Mouse (Mus musculus): ENCODE measurements at regions not wholly inside any gene's neighbourhood (a gene's known extent, or its start where the extent isn't known, plus 50 kb on each side); places are given as distances from the start of the nearest gene placed in this dataset.

GRCm38 (mm10) chr10:92082111-92082510 is 640.1 kb downstream of the Nedd1 start:
- H3K4me3 ChIP-seq (ENCODE audit: control insufficient read depth in 1 of 2, insufficient read depth in 1 of 2, low read depth in 2 of 2, low read length in 2 of 2) = no peak overlapping the region
- H3K79me2 ChIP-seq (ENCODE audit: control insufficient read depth, insufficient read depth, low read length, poor library complexity) = no peaks in the 10 kb centered on the region

GRCm38 (mm10) chr10:92081199-92081598 is 641.0 kb downstream of the Nedd1 start:
- DNase-seq (ENCODE audit: low read depth, low spot score) = no peak
- H3K4me1 ChIP-seq (ENCODE audit: control insufficient read depth in 1 of 2, insufficient read depth in 2 of 2, low read length in 2 of 2) = no peaks in the 10 kb centered on the region
- no peaks in the 10 kb centered on the region for H3K36me3 ChIP-seq (ENCODE audit: control insufficient read depth in 1 of 2, insufficient read depth in 2 of 2, low read length in 2 of 2)
- H3K4me3 ChIP-seq (ENCODE audit: control insufficient read depth in 1 of 2, insufficient read depth in 1 of 2, low read depth in 2 of 2, low read length in 2 of 2) = no peak overlapping the region
- H3K9me3 ChIP-seq (replicated peaks; ENCODE audit: insufficient read depth, low read length) = no peaks in the 10 kb centered on the region
- H3K27me3 ChIP-seq (ENCODE audit: control insufficient read depth in 1 of 2, insufficient read depth in 2 of 2, low read length in 2 of 2) = no peaks in the 10 kb centered on the region
- no peak overlapping the region for H3K9ac ChIP-seq (ENCODE audit: control insufficient read depth, low read depth, low read length, poor library complexity, severe bottlenecking)
- no peaks in the 10 kb centered on the region for H3K79me2 ChIP-seq (ENCODE audit: control insufficient read depth, insufficient read depth, low read length, poor library complexity)
- TF ChIP-seq CHD1 (IDR thresholded peaks at IDR 0.05; ENCODE audit: low read depth, low read length) (no peak), USF2 (IDR thresholded peaks at IDR 0.05; ENCODE audit: borderline replicate concordance in 1 of 2, insufficient read depth in 1 of 2, low read depth in 1 of 2, low read length in 2 of 2) (no peak), KAT2A (conservative IDR thresholded peaks at IDR 0.05; ENCODE audit: low read depth, low read length) (no peak), POLR2A (IDR thresholded peaks at IDR 0.05; ENCODE audit: control insufficient read depth in 1 of 2, insufficient read depth in 1 of 2, low read depth in 1 of 2, low read length in 2 of 2, poor library complexity in 1 of 2) (no peak), RCOR1 (IDR thresholded peaks at IDR 0.05; ENCODE audit: low read depth, low read length) (no peak), POLR2AphosphoS5 (IDR thresholded peaks at IDR 0.05; ENCODE audit: borderline replicate concordance, low read depth, low read length) (no peak), ZMIZ1 (IDR thresholded peaks at IDR 0.05; ENCODE audit: low read depth, low read length) (no peak), NELFE (IDR thresholded peaks at IDR 0.05; ENCODE audit: low read depth, low read length) (no peak), NRF1 (IDR thresholded peaks at IDR 0.05; ENCODE audit: insufficient read depth, low read depth, low read length, poor library complexity, severe bottlenecking) (no peak), MYC (IDR thresholded peaks at IDR 0.05; ENCODE audit: low read depth, low read length) (no peak), MAZ (IDR thresholded peaks at IDR 0.05; ENCODE audit: low read depth, low read length) (no peak), JUND (IDR thresholded peaks at IDR 0.05; ENCODE audit: low read depth, low read length) (no peak), MAX (IDR thresholded peaks at IDR 0.05; ENCODE audit: low read length) (no peak)
- no peak overlapping the region for H3K27ac ChIP-seq (ENCODE audit: control insufficient read depth, low read depth, low read length)

More at GRCm38 (mm10) chr10:92082111-92082510, 640.1 kb downstream of the Nedd1 start:
- H3K9ac ChIP-seq (ENCODE audit: control insufficient read depth, low read depth, low read length, poor library complexity, severe bottlenecking) = no peak overlapping the region
- no peak for DNase-seq (ENCODE audit: low read depth, low spot score)
- TF ChIP-seq MYC (IDR thresholded peaks at IDR 0.05; ENCODE audit: low read depth, low read length) (no peak), BHLHE40 (IDR thresholded peaks at IDR 0.05; ENCODE audit: borderline replicate concordance, low read depth, low read length) (no peak), GABPA (IDR thresholded peaks at IDR 0.05; ENCODE audit: low read depth, low read length) (no peak), ZC3H11A (IDR thresholded peaks at IDR 0.05; ENCODE audit: low read depth, low read length) (no peak), KAT2A (conservative IDR thresholded peaks at IDR 0.05; ENCODE audit: low read depth, low read length) (no peak), MXI1 (IDR thresholded peaks at IDR 0.05; ENCODE audit: low read depth, low read length) (no peak), EP300 (IDR thresholded peaks at IDR 0.05; ENCODE audit: low read depth in 1 of 2, low read length in 2 of 2) (no peak), ZNF384 (IDR thresholded peaks at IDR 0.05; ENCODE audit: low read depth, low read length) (no peak), MAZ (IDR thresholded peaks at IDR 0.05; ENCODE audit: low read depth, low read length) (no peak), ZKSCAN1 (IDR thresholded peaks at IDR 0.05; ENCODE audit: low read depth, low read length) (no peak), POLR2AphosphoS5 (IDR thresholded peaks at IDR 0.05; ENCODE audit: borderline replicate concordance, low read depth, low read length) (no peak), USF1 (IDR thresholded peaks at IDR 0.05; ENCODE audit: low read depth, low read length) (no peak), SMC3 (IDR thresholded peaks at IDR 0.05; ENCODE audit: low read depth, low read length) (no peak), TBP (IDR thresholded peaks at IDR 0.05; ENCODE audit: low read depth, low read length) (no peak), NELFE (IDR thresholded peaks at IDR 0.05; ENCODE audit: low read depth, low read length) (no peak), TCF12 (IDR thresholded peaks at IDR 0.05; ENCODE audit: low read depth, low read length) (no peak), ETS1 (IDR thresholded peaks at IDR 0.05; ENCODE audit: low read depth, low read length) (no peak), SIN3A (IDR thresholded peaks at IDR 0.05; ENCODE audit: low read length) (no peak)
- H3K9me3 ChIP-seq (replicated peaks; ENCODE audit: insufficient read depth, low read length) = no peaks in the 10 kb centered on the region
- no peaks in the 10 kb centered on the region for H3K4me1 ChIP-seq (ENCODE audit: control insufficient read depth in 1 of 2, insufficient read depth in 2 of 2, low read length in 2 of 2)
- no peaks in the 10 kb centered on the region for H3K27me3 ChIP-seq (ENCODE audit: control insufficient read depth in 1 of 2, insufficient read depth in 2 of 2, low read length in 2 of 2)
- H3K36me3 ChIP-seq (ENCODE audit: control insufficient read depth in 1 of 2, insufficient read depth in 2 of 2, low read length in 2 of 2) = no peaks in the 10 kb centered on the region
- H3K27ac ChIP-seq (ENCODE audit: control insufficient read depth, low read depth, low read length) = no peak overlapping the region

Data from MEL (cell line).